Mouse (Mus musculus) C2C12 (cell line): ENCODE measurements at regions not wholly inside any gene's neighbourhood (a gene's known extent, or its start where the extent isn't known, plus 50 kb on each side); places are given as distances from the start of the nearest gene placed in this dataset.

Source experiments
- CTCF ChIP-seq: IDR thresholded peaks from one replicate; pipeline ENCODE4 v1.5.1; 2011; ENCODE audit not compliant: control insufficient read depth, insufficient read depth, insufficient read length
- FOSL1 ChIP-seq: IDR thresholded peaks from one replicate; pipeline ENCODE4 v1.8.0; 2011; ENCODE audit warnings: mild to moderate bottlenecking, low read length; ENCODE audit not compliant: poor library complexity, insufficient read depth, severe bottlenecking
- MAX ChIP-seq: IDR thresholded peaks from one replicate; pipeline ENCODE4 v1.6.1; 2011; ENCODE audit warnings: mild to moderate bottlenecking, control low read depth
- USF1 ChIP-seq: IDR thresholded peaks from one replicate; pipeline ENCODE4 v1.6.1; 2011; ENCODE audit warnings: low read depth, mild to moderate bottlenecking, control low read depth, moderate library complexity

DNA sequence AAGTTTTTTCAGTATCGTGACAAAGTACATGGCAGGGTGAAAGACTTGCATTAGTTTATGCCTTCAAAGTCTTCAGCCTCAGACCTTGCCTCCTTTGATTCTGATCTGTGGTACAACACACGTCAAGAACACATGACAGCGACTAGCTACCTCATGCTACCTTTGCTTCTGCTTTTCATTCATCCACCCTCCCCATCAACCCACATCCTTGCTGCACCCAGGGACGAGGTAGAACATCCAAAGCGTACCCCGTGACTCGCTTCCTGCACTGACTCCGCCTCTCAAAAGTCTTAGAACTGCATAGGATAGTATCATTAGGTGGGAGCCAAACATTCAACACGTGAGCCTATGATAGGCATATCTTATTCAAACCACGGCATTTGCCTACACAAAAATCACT is 97.5 kb upstream of the Tle4 start:
- no peak for TF ChIP-seq CTCF
- no peak for TF ChIP-seq USF1
- TF ChIP-seq MAX = no peak
- TF ChIP-seq FOSL1 = no peak
